Mouse (Mus musculus) embryonic facial prominence, embryonic 12.5 days (tissue): ENCODE data around the gene Grm5. TPM values are rescaled to one million over a fixed set of nuclear protein-coding genes. Genes with fewer than 3 reads are reported as not detected.

Experiments used
- ATAC-seq: fragments of 200-750 bp; cut with Nextera tagmentation; 2 replicates; pipeline ENCODE4 v1.8.0; 2017; ENCODE audit not compliant: insufficient number of reproducible peaks, insufficient read depth, low FRiP score, low TSS enrichment
- H3K27ac ChIP-seq: fragments of 300-500 bp; sonication (generic); 2 replicates; pipeline ENCODE4 v1.5.1; 2016; ENCODE audit warnings: mild to moderate bottlenecking
- H3K27me3 ChIP-seq: fragments of 300-500 bp; sonication (generic); 2 replicates; pipeline ENCODE4 v1.6.1; 2016; ENCODE audit warnings: mild to moderate bottlenecking, moderate library complexity
- H3K36me3 ChIP-seq: fragments of 300-500 bp; sonication (generic); 2 replicates; pipeline ENCODE4 v1.6.1; 2016; ENCODE audit warnings: mild to moderate bottlenecking
- H3K4me1 ChIP-seq: fragments of 300-500 bp; sonication (generic); 2 replicates; pipeline ENCODE4 v1.6.1; 2016
- H3K4me2 ChIP-seq: fragments of 300-500 bp; sonication (generic); replicated peaks from 2 replicates; pipeline ENCODE4 v1.6.1; 2016; ENCODE audit warnings: mild to moderate bottlenecking, moderate library complexity
- H3K4me3 ChIP-seq: fragments of 300-500 bp; sonication (generic); 2 replicates; pipeline ENCODE4 v1.5.1; 2016; ENCODE audit warnings: mild to moderate bottlenecking
- H3K9ac ChIP-seq: fragments of 300-500 bp; sonication (generic); 2 replicates; pipeline ENCODE4 v1.6.1; 2016; ENCODE audit warnings: mild to moderate bottlenecking, moderate library complexity
- H3K9me3 ChIP-seq: fragments of 300-500 bp; sonication (generic); 2 replicates; pipeline ENCODE4 v1.6.1; 2016; ENCODE audit warnings: mild to moderate bottlenecking, moderate library complexity
- WGBS: fragments of 180-500 bp; shearing (Covaris S2); methylation state at CpG from one replicate; pipeline ENCODE4 v1.1.7; 2016; 5-methylcytosine and 5-hydroxymethylcytosine counted together
- polyA plus RNA-seq: library from polyadenylated mRNA; unstranded; fragments of >200 nt; fragmentation: Nextera tagmentation; extraction: Ambion mirVana; gene quantifications from 2 replicates; pipeline ENCODE4 v1.2.1, GENCODE M21; 2016

Grm5 gene
- polyA plus RNA-seq, 1 experiment from 2014 or later = 0.15 TPM

- Histone ChIP-seq H3K27me3 (no peaks in the 10 kb centered on the region), H3K36me3 (no peaks in the 10 kb centered on the region), H3K27ac (no peak overlapping the region), H3K4me3 (no peak overlapping the region), H3K9me3 (no peaks in the 10 kb centered on the region), H3K9ac (no peak overlapping the region), H3K4me2 (no peak overlapping the region), H3K4me1 (no peaks in the 10 kb centered on the region)
- 20% methylated on average over 5 of the region's 5 CpGs for WGBS
- ATAC-seq = no peak
Observed at GRCm38 (mm10) chr7:87925956-87926355, 342.0 kb downstream of the Grm5 start.

DNA sequence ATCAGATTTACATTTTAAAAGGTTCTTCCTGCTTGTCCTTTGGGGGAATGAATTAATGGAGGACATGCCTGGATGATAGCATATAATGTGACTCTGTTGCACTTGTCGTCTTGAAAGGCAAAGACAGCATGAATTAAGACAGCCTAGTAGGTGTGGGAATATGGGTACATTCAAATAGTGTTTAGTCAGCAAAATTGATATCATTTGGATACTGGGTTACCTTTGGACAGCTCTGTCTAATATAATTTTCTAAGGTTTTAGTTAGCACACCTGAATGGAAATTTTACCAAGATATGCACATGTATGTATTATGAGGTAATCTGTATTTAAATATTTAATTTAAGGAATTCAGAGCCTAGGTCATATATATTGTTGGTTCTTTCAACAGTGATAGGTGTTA lies 353.4 kb downstream of the Grm5 start:
- no peak overlapping the region for H3K4me3 ChIP-seq
- no peak for ATAC-seq
- no peak overlapping the region for H3K9ac ChIP-seq
- 75% methylated on average over 1 of the region's 1 CpGs for WGBS
- H3K27me3 ChIP-seq = no peaks in the 10 kb centered on the region
- H3K4me1 ChIP-seq = no peaks in the 10 kb centered on the region
- H3K27ac ChIP-seq = no peak overlapping the region
- no peaks in the 10 kb centered on the region for H3K9me3 ChIP-seq
- no peaks in the 10 kb centered on the region for H3K36me3 ChIP-seq
- no peak overlapping the region for H3K4me2 ChIP-seq

- ATAC-seq = no peak
- no peak overlapping the region for H3K9ac ChIP-seq
- no peaks in the 10 kb centered on the region for H3K9me3 ChIP-seq
- H3K4me2 ChIP-seq = no peak overlapping the region
- no peaks in the 10 kb centered on the region for H3K36me3 ChIP-seq
- no peak overlapping the region for H3K27ac ChIP-seq
- 41% methylated on average over 5 of the region's 5 CpGs for WGBS
- no peak overlapping the region for H3K4me3 ChIP-seq
- no peaks in the 10 kb centered on the region for H3K27me3 ChIP-seq
- H3K4me1 ChIP-seq = no peaks in the 10 kb centered on the region
Observed at GRCm38 (mm10) chr7:87938265-87938664, 354.3 kb downstream of the Grm5 start.

- Histone ChIP-seq H3K4me3 (no peak overlapping the region), H3K4me1 (no peaks in the 10 kb centered on the region), H3K27me3 (no peaks in the 10 kb centered on the region), H3K9ac (no peak overlapping the region), H3K9me3 (no peaks in the 10 kb centered on the region), H3K27ac (no peak overlapping the region), H3K4me2 (no peak overlapping the region), H3K36me3 (no peaks in the 10 kb centered on the region)
- 97% methylated on average over 1 of the region's 1 CpGs for WGBS
- no peak for ATAC-seq
Observed at GRCm38 (mm10) chr7:87950205-87950604, 366.2 kb downstream of the Grm5 start.

GRCm38 (mm10) chr7:87973216-87973615 lies 389.2 kb downstream of the Grm5 start:
- H3K4me1 ChIP-seq = no peaks in the 10 kb centered on the region
- H3K27ac ChIP-seq = no peak overlapping the region
- 35% methylated on average over 1 of the region's 1 CpGs for WGBS
- no peaks in the 10 kb centered on the region for H3K27me3 ChIP-seq
- no peaks in the 10 kb centered on the region for H3K36me3 ChIP-seq
- no peak overlapping the region for H3K9ac ChIP-seq
- ATAC-seq = no peak
- no peak overlapping the region for H3K4me3 ChIP-seq
- H3K9me3 ChIP-seq = no peaks in the 10 kb centered on the region
- H3K4me2 ChIP-seq = no peak overlapping the region

- no peaks in the 10 kb centered on the region for H3K9me3 ChIP-seq
Observed at GRCm38 (mm10) chr7:87975041-87975440, 391.1 kb downstream of the Grm5 start.

GRCm38 (mm10) chr7:87983494-87983893 lies 399.5 kb downstream of the Grm5 start:
- Histone ChIP-seq H3K4me1 (no peaks in the 10 kb centered on the region), H3K4me2 (no peak overlapping the region), H3K9me3 (no peaks in the 10 kb centered on the region), H3K27me3 (no peaks in the 10 kb centered on the region), H3K36me3 (no peaks in the 10 kb centered on the region), H3K4me3 (no peak overlapping the region), H3K9ac (no peak overlapping the region), H3K27ac (no peak overlapping the region)
- no peak for ATAC-seq
- 76% methylated on average over 2 of the region's 2 CpGs for WGBS

More at GRCm38 (mm10) chr7:87975041-87975440, 391.1 kb downstream of the Grm5 start:
- Histone ChIP-seq H3K36me3 (no peaks in the 10 kb centered on the region), H3K9ac (no peak overlapping the region), H3K4me1 (no peaks in the 10 kb centered on the region), H3K27ac (no peak overlapping the region), H3K4me3 (no peak overlapping the region), H3K4me2 (no peak overlapping the region), H3K27me3 (no peaks in the 10 kb centered on the region)
- ATAC-seq = no peak
- 74% methylated on average over 8 of the region's 8 CpGs for WGBS

DNA sequence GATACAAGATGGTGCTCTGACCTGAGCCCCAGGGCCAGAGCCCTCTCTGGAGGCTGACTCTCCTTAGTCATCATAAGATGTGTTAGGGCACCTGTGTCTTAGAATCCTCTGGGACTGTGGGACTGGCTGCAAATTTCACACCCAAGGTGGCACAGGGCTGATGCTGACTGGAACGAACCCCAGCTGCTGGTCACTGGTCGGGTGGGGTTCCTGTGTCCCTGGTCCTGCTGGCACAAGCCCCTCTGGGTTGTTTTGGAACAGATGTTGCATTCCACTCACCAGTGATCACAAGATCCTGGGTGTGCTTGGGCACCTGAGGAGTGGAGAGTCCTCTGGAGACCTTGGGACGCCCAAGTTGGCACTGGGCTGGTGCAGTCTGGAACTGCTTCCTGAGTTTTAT lies 430.5 kb downstream of the Grm5 start:
- ATAC-seq = no peak
- Histone ChIP-seq H3K4me2 (no peak overlapping the region), H3K36me3 (no peaks in the 10 kb centered on the region), H3K27me3 (no peaks in the 10 kb centered on the region), H3K4me1 (no peaks in the 10 kb centered on the region), H3K9me3 (no peaks in the 10 kb centered on the region), H3K4me3 (no peak overlapping the region), H3K9ac (no peak overlapping the region), H3K27ac (no peak overlapping the region)
- 75% methylated on average over 3 of the region's 3 CpGs for WGBS

DNA sequence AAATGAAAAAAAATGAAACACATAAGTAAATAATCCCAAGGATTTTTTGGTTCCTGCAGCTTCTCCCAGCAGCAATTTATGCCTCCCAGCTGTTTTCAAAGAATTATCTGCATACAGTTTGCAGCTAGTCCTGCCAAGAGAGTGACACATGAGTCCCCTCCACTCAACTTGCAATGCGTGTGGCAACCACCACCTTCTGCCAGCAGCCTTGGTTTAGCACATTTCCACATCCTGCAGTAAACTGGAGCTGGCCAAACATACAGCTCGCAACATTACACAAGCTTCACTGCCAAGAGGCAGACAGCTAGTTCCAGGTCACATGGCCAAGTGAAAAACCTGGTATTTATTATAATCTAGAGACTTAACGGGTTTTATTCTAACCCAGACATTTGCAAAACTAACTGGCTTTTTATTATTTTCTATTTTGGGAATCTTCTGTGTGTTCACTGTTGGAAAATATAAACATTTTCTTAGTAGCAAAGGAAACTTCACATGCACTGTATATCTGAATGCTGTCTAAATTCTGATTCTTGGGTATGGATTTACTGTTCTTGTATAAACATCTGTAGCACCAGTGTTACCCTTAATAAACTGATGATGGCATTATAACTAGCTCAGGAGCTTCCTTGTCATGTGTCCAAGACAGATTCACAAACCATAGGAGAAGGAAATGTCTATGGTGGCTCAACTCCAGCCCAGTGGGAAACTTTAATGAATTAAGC lies 443.6 kb downstream of the Grm5 start:
- Histone ChIP-seq H3K27me3 (no peaks in the 10 kb centered on the region), H3K4me1 (no peaks in the 10 kb centered on the region), H3K36me3 (no peaks in the 10 kb centered on the region), H3K9me3 (no peaks in the 10 kb centered on the region), H3K27ac (no peak overlapping the region), H3K4me3 (no peak overlapping the region), H3K9ac (no peak overlapping the region), H3K4me2 (no peak overlapping the region)
- WGBS = 61% methylated on average over 3 of the region's 3 CpGs
- ATAC-seq = no peak

DNA sequence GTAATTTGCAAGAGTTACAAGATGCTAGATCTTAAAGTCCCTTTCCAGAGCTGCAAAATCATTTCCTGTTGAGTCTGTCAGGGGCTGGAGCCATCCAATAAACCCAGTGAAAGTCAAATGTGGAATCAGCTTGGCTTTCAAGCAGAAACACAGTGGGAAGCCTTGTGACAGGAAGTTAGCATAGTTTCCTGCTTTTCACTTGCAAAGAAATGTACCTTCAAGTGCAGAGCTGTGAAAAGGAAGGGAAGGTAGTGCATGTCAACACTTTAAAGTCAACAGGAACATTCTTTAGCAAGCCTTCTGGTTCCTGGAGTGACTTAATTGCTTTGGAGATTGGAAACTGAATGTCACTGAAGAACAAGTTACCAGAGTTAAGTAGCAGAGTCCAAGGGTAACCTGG lies 463.4 kb downstream of the Grm5 start:
- no peaks in the 10 kb centered on the region for H3K27me3 ChIP-seq
- no peak overlapping the region for H3K9ac ChIP-seq
- H3K4me1 ChIP-seq = no peaks in the 10 kb centered on the region
- no peak for ATAC-seq
- no peak overlapping the region for H3K4me3 ChIP-seq
- no peaks in the 10 kb centered on the region for H3K9me3 ChIP-seq
- H3K27ac ChIP-seq = no peak overlapping the region
- H3K36me3 ChIP-seq = no peaks in the 10 kb centered on the region
- no peak overlapping the region for H3K4me2 ChIP-seq

- Histone ChIP-seq H3K4me1 (no peaks in the 10 kb centered on the region), H3K9ac (no peak overlapping the region), H3K36me3 (no peaks in the 10 kb centered on the region), H3K4me3 (no peak overlapping the region), H3K4me2 (no peak overlapping the region), H3K9me3 (no peaks in the 10 kb centered on the region), H3K27ac (no peak overlapping the region), H3K27me3 (no peaks in the 10 kb centered on the region)
- no peak for ATAC-seq
- WGBS = 69% methylated on average over 1 of the region's 1 CpGs
Observed at GRCm38 (mm10) chr7:88054224-88054938, 470.4 kb downstream of the Grm5 start.

- Histone ChIP-seq H3K27me3 (no peaks in the 10 kb centered on the region), H3K4me3 (no peak overlapping the region), H3K4me2 (no peak overlapping the region), H3K9me3 (no peaks in the 10 kb centered on the region), H3K4me1 (no peaks in the 10 kb centered on the region), H3K36me3 (no peaks in the 10 kb centered on the region), H3K27ac (no peak overlapping the region), H3K9ac (no peak overlapping the region)
- 44% methylated on average over 2 of the region's 2 CpGs for WGBS
- no peak for ATAC-seq
Observed at GRCm38 (mm10) chr7:88056438-88056837, 472.5 kb downstream of the Grm5 start.
